Mouse (Mus musculus) ovary, postnatal 36 days (tissue): Measurements from ENCODE around the gene Ephb1.
A peak's percentile ranks its signal among the peaks of the same experiment; 100 is the strongest.

ENCODE experiments used
- DNase-seq: peaks from one replicate; pipeline ENCODE4 v3.0.0; 2022; ENCODE audit warnings: low spot score, mixed read lengths

Gene Ephb1

DNA sequence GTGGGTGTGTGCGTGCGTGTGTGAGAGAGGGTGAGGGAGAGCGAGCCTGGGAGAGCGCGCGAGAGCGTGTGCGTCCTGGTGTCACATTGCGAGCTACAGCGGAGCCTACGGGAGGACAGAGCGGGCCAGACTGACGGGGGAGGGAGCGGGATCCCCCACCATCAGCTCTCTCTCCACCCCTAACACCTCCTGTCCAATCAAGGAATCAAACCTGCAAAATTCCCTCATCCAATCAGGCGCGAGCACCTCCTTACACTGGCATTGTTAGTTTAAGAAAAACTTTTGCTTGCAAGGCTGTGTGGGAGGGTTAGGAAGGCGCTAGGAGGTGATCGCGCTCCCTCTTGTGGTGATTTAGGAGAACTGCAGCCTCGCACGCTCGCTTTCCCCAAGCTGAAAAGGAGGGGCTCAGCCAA is at the start of gene Ephb1:
TSS of gene Ephb1 (minus strand) at position 133 of the 413 bp plus-strand sequence.
- peak; percentile 68 for DNase-seq

DNA sequence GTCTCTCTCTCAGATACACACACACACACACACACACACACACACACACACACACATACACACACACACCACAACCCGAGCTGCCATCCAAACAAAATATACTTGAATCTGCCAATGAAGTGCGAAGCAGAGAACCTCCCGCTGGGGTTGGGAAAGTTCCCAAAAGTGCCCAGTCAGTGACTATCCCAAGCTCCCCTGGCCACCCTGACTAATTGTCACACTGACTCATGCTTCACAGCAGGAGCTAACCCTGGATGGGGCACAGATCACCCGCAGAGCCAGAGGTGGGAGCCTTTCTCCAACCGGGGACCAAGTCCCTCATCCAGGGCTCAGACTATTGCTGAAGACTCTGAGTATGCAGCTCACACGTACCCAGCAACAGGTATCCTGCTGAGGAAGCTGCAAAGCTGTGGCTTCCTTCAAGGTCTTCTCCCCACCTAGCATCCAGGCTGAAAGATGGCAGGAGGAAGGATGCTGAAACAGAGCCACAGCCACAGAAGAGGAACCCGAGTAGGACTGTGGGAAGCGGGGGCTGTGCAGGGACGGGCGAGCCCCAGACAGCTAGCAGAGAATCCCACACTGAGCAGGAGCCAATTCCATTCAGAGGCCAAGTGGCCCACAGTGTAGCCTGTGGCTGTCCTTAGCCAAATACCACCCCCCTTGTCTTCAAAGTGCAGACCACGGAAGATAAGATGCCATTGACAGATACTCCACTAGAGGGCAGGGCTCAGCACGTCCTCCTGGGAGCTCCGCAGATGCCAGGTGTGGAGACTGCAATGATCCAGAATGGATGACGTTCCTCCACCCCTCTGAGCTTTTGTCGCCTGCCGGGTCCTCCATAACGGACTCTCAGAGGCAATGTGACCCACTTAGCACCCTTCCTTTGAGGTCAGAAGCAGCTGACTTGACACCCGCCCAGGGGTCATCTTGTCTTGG is 48.9 kb upstream of the Ephb1 start:
- peak; percentile 26 for DNase-seq

DNA sequence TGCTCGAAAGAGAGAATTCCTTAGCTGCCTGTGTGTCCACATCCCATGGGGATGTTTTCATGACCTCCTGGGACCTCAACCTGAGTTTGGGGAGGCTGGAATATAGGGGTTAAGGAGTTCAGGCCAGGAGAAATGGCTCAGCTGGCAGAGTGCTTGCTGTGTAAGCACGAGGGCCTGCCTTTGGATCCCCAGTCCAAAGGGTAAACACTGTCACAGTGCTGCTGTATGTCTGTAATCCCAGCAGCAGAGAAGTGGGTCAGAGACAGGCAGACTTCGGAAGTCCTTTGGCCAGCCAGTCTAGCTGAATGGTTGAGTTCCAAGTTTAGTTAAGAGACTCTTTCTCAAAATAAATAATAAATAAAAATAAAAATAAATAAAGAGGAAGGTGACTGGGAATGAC is 48.2 kb upstream of the Ephb1 start:
- DNase-seq: no peak

DNA sequence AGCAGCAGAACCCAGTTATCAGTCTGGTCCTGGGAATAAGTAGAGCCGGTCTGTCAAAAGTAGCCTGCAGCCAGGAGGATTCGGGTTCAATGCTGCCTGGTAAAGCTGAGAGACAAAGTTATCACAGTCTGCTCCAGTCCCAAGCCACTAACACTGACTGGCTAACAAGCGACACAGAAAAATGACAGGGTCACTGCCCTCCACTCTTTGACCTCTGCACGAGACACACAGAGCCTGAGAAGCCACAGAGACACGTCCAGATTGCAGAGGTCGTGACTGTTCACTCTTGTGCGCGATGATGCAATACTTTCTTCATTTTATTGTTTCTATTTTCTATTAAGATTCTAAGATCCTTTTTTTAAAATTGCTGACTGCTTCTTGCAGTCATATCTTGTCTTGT is 33.8 kb upstream of the Ephb1 start:
- DNase-seq: no peak

DNA sequence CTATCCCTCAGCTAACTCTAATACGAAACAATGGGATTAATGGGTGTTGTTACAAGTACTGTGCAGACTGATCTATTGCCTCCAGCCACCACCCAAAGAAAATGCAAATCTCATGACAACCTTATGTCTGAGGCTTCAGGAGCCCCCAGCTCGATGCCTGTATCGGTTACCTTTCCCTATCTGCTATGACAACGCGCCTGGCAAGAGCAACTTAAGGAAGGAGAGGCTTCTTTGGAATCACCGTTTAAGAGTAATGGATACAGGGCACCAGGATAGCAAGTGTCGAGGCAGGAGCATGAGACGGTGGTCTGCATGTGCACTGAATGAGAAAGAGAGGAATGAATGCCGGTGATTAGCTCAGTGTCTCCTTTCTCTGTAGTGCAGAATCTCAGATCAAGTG is 32.3 kb upstream of the Ephb1 start:
- no peak for DNase-seq

DNA sequence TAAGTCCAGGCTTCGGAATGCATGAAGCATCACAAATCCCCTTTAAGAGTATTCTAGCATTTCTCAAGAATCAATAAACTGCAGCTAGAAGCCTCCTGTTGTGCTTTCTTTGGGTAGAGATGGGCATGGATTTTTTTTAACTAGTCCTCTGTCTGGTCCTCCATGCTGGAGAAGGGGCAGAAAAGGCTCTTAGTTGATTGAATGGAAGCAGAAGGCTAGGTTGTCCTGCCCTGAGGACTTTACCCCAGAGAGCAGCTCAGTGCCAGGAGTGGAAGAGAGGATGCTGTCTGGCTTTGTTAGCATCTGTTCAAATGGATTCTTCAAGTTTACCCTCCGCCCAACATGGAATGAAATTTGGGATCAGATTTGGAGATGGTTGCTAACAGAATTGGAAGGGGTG is 25.7 kb upstream of the Ephb1 start:
- DNase-seq: no peak

DNA sequence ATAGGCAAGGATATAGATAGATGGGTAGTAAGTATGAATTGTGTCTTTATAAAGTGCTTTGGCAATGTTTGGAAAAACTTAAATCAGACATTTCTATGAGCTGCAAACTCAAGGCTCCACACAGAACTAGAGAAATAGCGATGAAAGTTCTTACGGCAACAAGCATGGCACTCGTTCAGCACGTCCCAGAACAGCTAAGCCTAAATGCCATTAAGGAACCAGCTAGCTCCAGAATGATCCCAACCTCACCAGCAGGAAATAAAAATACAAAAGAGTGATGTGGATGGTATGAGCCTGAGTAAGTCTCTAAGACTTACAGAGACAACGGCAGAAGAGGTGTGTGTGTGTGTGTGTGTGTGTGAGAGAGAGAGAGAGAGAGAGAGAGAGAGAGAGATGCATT is 20.2 kb upstream of the Ephb1 start:
- no peak for DNase-seq

DNA sequence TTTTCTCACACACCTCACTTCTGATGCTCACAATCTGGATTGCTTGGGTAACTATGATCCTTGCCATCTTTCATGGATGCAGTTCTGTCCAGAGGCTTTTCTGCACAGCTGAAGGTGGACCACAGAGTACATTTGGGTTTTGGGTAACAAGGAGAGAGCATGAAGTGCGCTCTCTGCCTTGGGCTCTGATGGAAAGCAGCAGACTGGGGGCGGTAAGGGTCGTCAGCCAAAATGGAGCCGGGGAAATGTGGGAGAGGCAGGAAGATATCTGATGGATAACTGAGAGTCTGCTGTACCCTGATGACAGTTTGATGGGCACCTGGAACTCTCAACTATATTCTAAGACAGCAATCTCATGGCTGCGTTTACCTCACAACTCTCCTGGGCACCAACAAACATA is 19.4 kb upstream of the Ephb1 start:
- DNase-seq: no peak

DNA sequence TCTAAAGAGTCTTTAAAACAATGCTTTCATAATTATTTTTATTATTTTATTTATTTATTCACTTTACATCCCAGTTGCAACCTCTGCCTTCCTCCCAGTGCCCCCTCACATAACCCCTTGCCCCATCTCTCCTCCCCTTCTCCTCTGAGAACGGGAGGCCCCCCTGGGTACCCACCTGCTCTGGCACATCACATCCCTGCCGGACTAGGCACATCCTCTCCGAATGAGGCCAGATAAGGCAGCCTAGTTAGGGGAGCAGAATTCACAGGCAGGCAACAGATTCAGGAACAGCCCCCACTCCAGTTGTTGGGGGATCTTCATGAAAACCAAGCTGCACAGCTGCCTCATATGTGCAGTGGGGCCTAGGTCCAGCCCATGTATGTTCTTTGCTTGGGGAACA is 17.4 kb upstream of the Ephb1 start:
- no peak for DNase-seq

DNA sequence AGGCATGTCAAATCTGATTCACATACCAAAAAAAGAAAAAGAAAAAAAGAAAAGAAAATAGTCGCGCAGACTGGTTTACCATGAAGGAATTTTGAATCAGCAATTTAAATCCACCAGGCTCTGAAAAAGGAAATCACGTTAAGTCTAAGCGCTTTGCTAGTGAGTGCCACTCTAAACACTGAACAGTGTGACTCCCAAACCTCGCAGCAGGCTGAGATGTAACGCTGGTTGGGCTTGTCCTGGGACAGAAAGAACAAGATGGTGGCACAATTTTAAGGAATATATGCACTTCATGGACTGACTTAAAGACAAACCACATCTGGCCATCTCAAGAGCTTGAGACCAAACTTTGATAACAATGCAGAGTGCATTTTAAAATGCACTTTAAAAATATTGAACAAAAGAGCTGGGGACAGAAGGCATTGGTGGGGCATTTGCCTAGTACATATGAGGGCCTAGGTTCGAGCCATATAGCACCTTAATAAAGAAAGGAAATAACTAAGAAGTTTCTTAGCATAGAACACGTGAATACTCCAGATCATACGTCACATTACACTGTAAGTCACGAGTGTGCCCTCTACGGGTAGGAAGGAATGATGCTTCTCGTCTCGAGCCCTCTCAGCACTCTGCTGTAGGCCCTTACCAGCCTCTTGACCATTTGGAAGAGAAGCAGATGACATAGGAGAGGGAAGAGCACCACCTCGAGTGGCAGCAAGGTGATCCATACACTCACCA is 16.7 kb upstream of the Ephb1 start:
- no peak for DNase-seq

DNA sequence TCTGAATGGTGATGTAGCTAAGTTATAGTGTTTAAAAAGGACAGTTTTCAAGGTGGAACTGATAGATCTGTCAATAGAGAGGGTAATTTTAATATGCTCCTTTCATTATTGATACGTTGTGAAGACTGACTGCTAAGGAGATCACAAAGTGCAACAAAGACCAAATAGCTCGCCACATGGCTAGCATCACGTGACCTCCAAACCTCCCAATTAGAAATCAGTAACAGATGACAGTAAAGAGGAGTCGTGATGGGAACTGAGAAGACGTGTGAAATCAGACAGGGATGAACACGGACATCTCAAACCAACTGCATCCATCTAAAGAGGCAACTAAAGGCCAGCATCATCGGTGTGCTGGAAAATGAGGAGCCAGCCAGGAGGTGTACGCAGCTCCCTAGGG is 15.6 kb upstream of the Ephb1 start:
- no peak for DNase-seq

DNA sequence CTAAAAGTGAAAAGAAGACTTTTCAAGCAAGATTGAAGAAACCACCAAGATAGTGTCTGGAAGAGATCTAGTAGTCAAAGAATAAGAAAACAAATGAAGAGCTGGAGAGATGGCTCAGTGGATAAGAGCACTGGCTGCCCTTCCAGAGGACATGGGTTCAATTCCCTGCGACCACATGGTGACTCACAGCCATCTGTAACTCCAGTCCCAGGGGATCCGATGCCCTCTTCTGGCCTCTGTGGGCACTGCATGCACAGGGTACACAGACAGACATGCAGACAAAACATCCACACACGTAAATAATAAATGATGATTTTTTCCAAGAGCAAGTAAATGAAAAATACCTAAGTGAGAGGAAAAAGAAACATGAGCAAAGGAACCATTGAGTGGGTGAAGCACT is 14.6 kb upstream of the Ephb1 start:
- DNase-seq: no peak

DNA sequence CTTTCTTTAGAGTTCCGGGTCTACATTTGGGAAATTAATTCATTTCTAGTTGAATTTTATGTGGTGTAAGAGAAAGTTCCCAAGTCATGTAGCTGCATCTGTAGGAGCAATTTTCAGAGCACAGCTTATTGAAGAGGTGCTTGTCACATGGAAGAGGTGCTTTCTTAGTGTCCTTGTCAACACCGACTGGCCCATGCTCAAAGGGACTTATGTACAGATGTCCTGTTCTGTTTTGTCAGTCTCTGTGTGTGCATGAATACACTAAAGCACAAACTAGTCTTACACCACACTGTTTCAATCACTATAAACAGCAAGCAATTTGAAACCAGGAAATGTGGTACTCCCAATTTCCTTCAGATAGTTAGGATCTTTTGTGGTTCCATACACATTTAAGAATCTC is 13.3 kb upstream of the Ephb1 start:
- no peak for DNase-seq

DNA sequence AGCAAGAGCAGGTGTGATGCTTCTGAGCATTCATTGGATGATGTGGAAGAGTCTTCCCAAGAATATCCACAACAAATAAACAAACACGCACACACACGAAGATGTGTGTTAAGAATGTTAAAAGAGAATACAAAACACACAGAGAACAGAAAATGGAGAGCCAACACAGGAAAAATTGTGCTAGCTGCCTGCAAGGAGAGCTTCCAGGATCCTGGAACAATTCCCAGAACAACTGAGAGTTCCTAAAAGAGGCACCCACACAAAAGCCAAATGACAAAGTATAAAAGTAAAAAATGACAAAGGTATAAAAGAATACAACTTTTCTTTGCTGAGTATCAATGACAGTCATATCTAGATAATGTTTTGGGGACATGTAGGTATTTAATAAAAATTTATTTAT is 11.0 kb upstream of the Ephb1 start:
- DNase-seq: no peak

DNA sequence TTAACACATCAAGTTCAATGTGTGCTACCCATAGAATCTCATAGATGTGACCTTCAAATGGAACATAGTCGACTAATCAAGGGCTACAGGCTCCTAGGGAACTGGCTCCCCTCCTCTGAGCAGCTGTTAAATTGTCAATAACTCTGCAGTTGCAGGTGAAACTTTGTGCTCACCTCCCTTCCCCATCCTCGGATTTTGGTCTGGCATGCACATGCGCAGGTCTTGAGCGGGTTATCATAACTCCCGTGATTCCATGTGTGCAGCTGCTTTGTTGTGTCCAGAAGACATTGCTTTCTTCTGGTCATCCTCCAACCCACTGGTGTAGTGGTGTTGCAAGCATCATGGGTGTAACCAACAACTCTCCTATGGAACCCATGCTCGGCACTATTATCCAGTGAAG is 4.8 kb upstream of the Ephb1 start:
- DNase-seq: no peak

DNA sequence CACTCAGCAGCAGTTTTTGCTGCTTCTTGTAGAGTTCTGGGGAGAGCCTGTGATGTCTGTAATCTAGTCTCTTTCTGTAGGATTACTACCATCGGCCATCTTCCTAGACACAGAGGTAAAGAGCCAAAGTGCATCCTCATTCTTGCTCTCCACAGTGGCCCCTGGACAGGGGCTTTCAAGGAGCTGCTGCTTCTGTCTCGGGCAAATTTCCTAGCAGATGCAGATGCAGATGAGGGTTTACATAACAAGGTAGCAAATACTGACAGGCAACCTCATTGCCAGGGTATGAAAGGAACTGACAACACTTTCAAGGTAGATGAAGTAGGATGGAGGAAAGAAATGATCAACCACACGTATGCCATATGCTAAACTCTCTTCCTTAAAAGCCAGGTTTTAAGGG is 4.2 kb upstream of the Ephb1 start:
- DNase-seq: no peak

DNA sequence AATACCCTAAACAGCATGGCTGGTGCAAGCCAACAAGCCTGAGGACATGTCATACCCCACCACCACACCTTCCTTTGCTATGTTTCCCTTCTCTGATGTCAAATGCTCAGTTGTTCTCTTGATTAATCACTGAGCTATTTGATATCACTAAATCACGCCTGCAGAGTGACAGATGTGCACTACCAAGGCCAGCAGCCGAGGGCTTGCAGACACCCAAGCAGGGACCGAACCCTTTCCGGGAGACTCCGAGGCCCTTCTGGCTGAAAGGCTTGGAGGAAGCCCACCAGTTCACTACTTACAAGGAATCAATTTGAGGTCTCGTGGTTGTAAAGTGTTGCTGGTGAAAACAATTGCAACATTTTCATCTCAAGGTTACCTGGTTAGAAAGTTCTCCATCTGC is 3.5 kb upstream of the Ephb1 start:
- no peak for DNase-seq

DNA sequence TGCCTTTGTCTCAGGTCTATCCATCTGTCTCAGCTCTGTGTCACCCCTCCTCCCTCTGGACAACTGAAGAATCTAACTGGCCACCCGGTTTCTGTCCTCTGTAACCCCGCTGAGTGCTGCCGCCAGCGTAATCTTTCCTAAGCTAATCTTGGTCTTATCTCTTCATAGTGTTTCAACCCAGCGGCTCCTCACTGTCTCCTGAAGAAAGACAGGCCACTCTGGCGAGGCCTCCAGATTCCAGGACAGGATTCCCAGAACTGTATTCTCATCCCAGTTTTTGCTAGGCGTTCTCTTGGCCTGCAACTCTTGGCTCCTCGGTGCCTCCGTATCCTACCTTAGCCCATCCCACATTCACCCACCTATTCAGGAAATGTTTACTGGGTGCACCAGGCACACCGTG is 2.0 kb upstream of the Ephb1 start:
- DNase-seq: no peak

DNA sequence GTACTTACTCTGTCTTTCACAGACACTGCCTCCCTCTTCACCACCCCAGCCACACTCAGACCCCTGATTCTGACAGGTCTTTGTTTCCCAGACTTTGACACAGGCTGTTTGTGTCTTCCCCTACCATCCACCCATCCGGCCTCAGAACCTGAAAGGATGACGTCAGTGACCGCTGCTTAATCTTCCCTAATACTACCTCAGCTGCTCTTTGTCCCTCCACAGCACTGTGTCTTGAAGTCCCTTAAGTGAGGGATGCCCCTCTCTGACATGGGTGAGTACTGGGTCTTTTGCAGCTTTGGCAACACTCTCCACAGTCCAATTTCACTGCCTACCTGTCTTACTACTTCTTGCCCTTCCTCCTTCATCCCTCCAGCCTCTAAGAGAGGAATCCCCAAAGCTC is 1.2 kb upstream of the Ephb1 start:
- DNase-seq: no peak

DNA sequence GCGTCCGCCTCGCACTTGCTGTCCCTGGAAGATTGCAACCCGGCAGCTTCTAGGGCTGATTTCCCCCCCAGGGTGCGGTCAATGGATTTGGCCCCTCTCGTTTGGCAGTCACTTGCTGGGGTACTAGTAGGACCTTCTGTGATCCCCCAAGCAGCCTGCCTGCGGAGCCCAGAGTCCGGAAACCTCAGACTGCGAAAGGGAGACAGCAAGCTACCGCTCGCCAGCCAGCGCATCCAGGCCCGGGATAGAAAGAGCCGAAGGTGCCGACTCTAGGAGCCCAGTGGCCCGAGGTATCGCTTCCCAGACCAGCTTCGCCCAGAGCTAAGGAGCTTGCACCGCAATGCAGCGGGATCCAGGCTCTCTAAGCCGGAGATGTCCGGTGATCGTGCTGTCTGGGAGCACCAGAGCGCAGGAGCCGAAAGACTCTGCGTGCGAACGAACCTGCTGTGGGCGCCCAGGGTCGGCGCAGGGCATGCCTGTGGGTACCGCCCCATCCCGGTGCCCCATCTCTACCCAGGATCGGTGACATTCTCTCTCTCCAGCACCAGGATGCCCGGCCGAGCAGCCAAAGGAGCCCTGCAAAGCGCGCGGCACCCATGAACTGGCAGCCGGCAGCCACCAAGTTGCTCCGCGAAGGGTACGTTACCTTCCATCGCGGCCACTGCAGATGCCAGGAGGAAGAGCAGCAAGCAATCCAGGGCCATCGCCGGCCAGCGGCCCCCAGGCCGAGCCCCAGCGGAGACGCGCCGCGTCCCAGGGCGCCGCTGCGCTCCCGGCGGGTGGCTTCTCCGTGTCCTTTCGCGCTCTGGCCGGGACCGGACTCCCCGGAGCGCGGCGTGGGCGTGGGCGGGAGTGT is 629 bp downstream of the Ephb1 start:
- peak; percentile 13 for DNase-seq

DNA sequence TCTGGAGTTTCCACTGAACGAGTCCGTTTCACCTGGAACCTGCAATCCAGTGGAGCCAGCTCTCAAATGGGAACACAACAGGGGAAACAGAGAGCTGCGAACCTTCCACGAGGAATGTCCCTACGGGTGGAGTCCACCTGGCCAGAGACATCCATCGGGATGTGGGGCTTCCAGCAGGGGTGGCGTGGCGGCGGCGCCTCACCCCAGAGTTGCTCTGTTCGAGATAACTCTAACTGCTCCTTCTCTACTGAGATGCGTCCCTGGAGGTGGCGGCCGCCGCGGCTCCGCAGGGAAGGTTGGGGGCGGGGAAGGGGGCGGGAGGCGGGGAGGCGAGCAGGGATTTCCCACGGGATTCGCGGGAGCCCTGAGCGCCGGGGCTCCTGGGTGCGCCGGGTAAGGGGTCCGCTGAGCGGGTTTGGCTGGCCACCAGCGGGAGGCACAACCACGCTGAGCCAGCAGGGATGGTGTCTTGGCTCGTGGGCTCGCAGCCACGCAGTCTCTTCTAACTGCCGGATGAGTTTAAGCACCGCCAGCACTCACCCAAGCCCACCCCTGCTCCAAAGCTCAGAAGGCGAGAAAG is 1.3 kb downstream of the Ephb1 start:
- no peak for DNase-seq
